ENCODE assay signal across 18 mouse cellular contexts in genomic region chr16:50525504-50525903, GRCm38 (mm10).
DNase-seq lines count a peak whose midpoint lies in the region; ATAC-seq and TF ChIP-seq lines count a peak whose summit lies in the region.
"Had no signal": no experiment of that assay in that cellular context is flagged by ENCODE, and none has a peak within 500 bp of the region (broad histone marks: within the 10 kb centered on the region; RNA-seq: fewer than 3 reads in every experiment).

No protein-coding gene starts in this region.

- H3K4me2 ChIP-seq in heart, embryonic 13.5 days: peak overlapping the region; percentile 60; the same call in 1 of the 2 replicates
- H3K4me2 ChIP-seq in hindbrain, embryonic 16.5 days (ENCODE audit: low read length): no peak overlapping the region
- H3K4me2 ChIP-seq: embryonic facial prominence, embryonic 13.5 days; forebrain, embryonic 12.5 days; hindbrain, embryonic 12.5 days had no signal

- no peaks in the 10 kb centered on the region for H3K27me3 ChIP-seq in heart, embryonic 13.5 days (replicated peaks)
- H3K27me3 ChIP-seq in E14TG2a.4 (ENCODE audit: insufficient read depth, low read length): peaks cover 34% of the 10 kb centered on the region
- H3K27me3 ChIP-seq in hindbrain, embryonic 16.5 days (replicated peaks; ENCODE audit: control insufficient read depth, insufficient read depth, low read length): no peaks in the 10 kb centered on the region
- H3K27me3 ChIP-seq: embryonic facial prominence, embryonic 13.5 days; forebrain, embryonic 12.5 days; hindbrain, embryonic 12.5 days had no signal

- intact Hi-C loops in heart, postnatal 14 days (cut with DNase I): loop anchor here (5.0 kb wide), 2 partner anchors 143 to 273 kb away; no protein-coding TSS in a partner anchor
- intact Hi-C loops in left cerebral cortex, postnatal 4 days (cut with DNase I): loop anchor here (5.0 to 10.0 kb wide), 3 partner anchors 93 to 209 kb away; partner anchors contain the start of gene Bbx

- in situ Hi-C loops in ES-E14 (cut with MboI; ENCODE audit: low sequenced_read_pairs in 2 of 2, unreplicated experiment in 2 of 2): no loop called here

- no peaks in the 10 kb centered on the region for H3K36me3 ChIP-seq in heart, embryonic 13.5 days
- H3K36me3 ChIP-seq in E14TG2a.4 (ENCODE audit: insufficient read depth, low read length): no peaks in the 10 kb centered on the region
- H3K36me3 ChIP-seq in ES-E14 (ENCODE audit: control insufficient read depth, insufficient read depth, low read length, poor library complexity, severe bottlenecking): no peaks in the 10 kb centered on the region
- H3K36me3 ChIP-seq in hindbrain, embryonic 16.5 days (ENCODE audit: control insufficient read depth, insufficient read depth, low read length): no peaks in the 10 kb centered on the region
- H3K36me3 ChIP-seq: embryonic facial prominence, embryonic 13.5 days; forebrain, embryonic 12.5 days; hindbrain, embryonic 12.5 days had no signal

- 81% methylated on average over 9 of the region's 9 CpGs for WGBS in heart, embryonic 13.5 days
- 92% methylated on average over 9 of the region's 9 CpGs for WGBS in hindbrain, embryonic 16.5 days

- no peak for ATAC-seq in heart, embryonic 13.5 days (ENCODE audit: extremely low read depth, insufficient number of reproducible peaks, low FRiP score, low TSS enrichment)
- no peak for ATAC-seq in hindbrain, embryonic 16.5 days
- ATAC-seq: forebrain, embryonic 16.5 days; hindbrain, postnatal 0 days had no signal

- no peaks in the 10 kb centered on the region for H3K9me3 ChIP-seq in heart, embryonic 13.5 days
- H3K9me3 ChIP-seq in E14TG2a.4 (ENCODE audit: low read length): no peaks in the 10 kb centered on the region
- no peaks in the 10 kb centered on the region for H3K9me3 ChIP-seq in ES-E14 (ENCODE audit: control insufficient read depth, insufficient read depth, low read depth, low read length)
- no peaks in the 10 kb centered on the region for H3K9me3 ChIP-seq in hindbrain, embryonic 16.5 days (ENCODE audit: control insufficient read depth, low read length)
- H3K9me3 ChIP-seq: embryonic facial prominence, embryonic 13.5 days; forebrain, embryonic 12.5 days; hindbrain, embryonic 12.5 days had no signal

- TF ChIP-seq CTCF in E14TG2a.4 (conservative IDR thresholded peaks at IDR 0.05; ENCODE audit: low read length): no peak

- H3K4me3 ChIP-seq in heart, embryonic 13.5 days: no peak overlapping the region
- H3K4me3 ChIP-seq in E14TG2a.4 (replicated peaks; ENCODE audit: low read length) (peak overlapping the region; percentile 48), ES-E14 (ENCODE audit: insufficient read depth in 1 of 2, low read depth in 1 of 2, low read length in 2 of 2, poor library complexity in 1 of 2, severe bottlenecking in 1 of 2) (peak overlapping the region; percentile 35 to 56; a peak in 3 of 4 replicates)
- H3K4me3 ChIP-seq in hindbrain, embryonic 16.5 days (ENCODE audit: low read length): no peak overlapping the region
- H3K4me3 ChIP-seq: embryonic facial prominence, embryonic 13.5 days; forebrain, embryonic 12.5 days; hindbrain, embryonic 12.5 days had no signal

- H3K27ac ChIP-seq in heart, embryonic 13.5 days (replicated peaks): peak overlapping the region; percentile 68
- no peak overlapping the region for H3K27ac ChIP-seq in ES-E14 (ENCODE audit: insufficient read depth, low read depth, low read length, poor library complexity, severe bottlenecking)
- no peak overlapping the region for H3K27ac ChIP-seq in hindbrain, embryonic 16.5 days (ENCODE audit: low read depth, low read length)
- H3K27ac ChIP-seq: embryonic facial prominence, embryonic 13.5 days; hindbrain, embryonic 12.5 days; hindbrain, postnatal 0 days had no signal

- peak overlapping the region; percentile 67; the same call in 1 of the 2 replicates for H3K9ac ChIP-seq in heart, embryonic 13.5 days
- H3K9ac ChIP-seq in ES-E14 (ENCODE audit: insufficient read depth, low read depth, low read length, poor library complexity, severe bottlenecking): no peak overlapping the region; the same call in 1 of the 2 replicates
- H3K9ac ChIP-seq in hindbrain, embryonic 16.5 days (ENCODE audit: low read depth, low read length): no peak overlapping the region
- H3K9ac ChIP-seq: embryonic facial prominence, embryonic 13.5 days; forebrain, embryonic 12.5 days; hindbrain, embryonic 12.5 days had no signal

- DNase-seq in heart, postnatal 14 days: no peak
- DNase-seq in ES-E14 (ENCODE audit: low read depth, low spot score): no peak
- no peak for DNase-seq in left cerebral cortex, postnatal 4 days
- DNase-seq: adrenal gland, adult 2 months; adrenal gland, postnatal 25 days; cerebellum, adult 18-20 months; cerebellum, adult 9-11 months; cerebellum, postnatal 36 days; gastrocnemius, postnatal 10 days; kidney, adult 11 months had no signal

- H3K4me1 ChIP-seq in heart, embryonic 13.5 days: peaks cover 17% of the 10 kb centered on the region
- H3K4me1 ChIP-seq in E14TG2a.4 (replicated peaks; ENCODE audit: low read depth, low read length): peaks cover 15% of the 10 kb centered on the region
- peaks cover 0 to 2% of the 10 kb centered on the region in 2 experiments; a peak in 1 of 4 replicates for H3K4me1 ChIP-seq in ES-E14 (ENCODE audit: control insufficient read depth in 2 of 2, insufficient read depth in 2 of 2, low read length in 2 of 2, poor library complexity in 1 of 2)
- H3K4me1 ChIP-seq in hindbrain, embryonic 16.5 days (ENCODE audit: control insufficient read depth, insufficient read depth, low read depth, low read length): peaks cover 4% of the 10 kb centered on the region; the same call in 1 of the 2 replicates
- H3K4me1 ChIP-seq: embryonic facial prominence, embryonic 13.5 days had no signal

TF ChIP-seq in ES-E14, 5 proteins besides CTCF, POLR2A, EP300 and RAD21:
- TF ChIP-seq HCFC1 (IDR thresholded peaks at IDR 0.05; ENCODE audit: borderline replicate concordance, insufficient read depth, low read length) (no peak), MAFK (IDR thresholded peaks at IDR 0.05; ENCODE audit: insufficient read depth, low read depth, low read length) (no peak), ZC3H11A (IDR thresholded peaks at IDR 0.05; ENCODE audit: borderline replicate concordance, low read depth, low read length) (no peak), ZNF384 (IDR thresholded peaks at IDR 0.05; ENCODE audit: low read depth, low read length) (no peak), CHD2 (IDR thresholded peaks at IDR 0.05; ENCODE audit: low read depth, low read length) (no peak)

Comparison
In these comparisons a context has a peak if more than half of its experiments do, and no peak if none do; other contexts are left out.
1. H3K4me3 ChIP-seq: peak in E14TG2a.4 (single experiment) and ES-E14 (2 of 2); none in heart, embryonic 13.5 days (single experiment) and hindbrain, embryonic 16.5 days (single experiment).